Mouse (Mus musculus): ENCODE data around the gene Slc2a6.

The Slc2a6 gene

DNA sequence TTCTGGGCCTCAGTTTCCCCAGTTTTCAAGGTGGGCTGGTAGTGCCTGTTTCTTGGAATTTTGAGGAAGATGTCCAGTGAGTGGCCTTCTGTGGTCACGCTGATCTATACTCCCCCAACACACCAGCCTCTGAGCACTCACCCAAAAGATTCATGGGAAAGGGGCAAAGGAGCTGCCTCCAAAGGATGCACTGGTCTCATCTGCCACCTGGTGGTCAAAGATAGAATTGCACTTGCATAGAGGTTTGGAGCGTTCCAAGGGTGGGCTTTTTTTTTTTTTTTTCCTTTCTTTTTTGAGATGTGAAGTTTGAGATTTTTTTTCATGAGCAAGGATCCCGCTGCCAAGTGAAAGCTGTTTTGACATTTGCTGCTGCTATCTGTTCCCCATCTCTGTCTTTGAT is 10.8 kb upstream of the Slc2a6 start:
- ATAC-seq (ENCODE audit: insufficient number of reproducible peaks, low FRiP score, low TSS enrichment) = 0 out of 2 replicates have a peak, but pooled peaks have one; percentile 33

DNA sequence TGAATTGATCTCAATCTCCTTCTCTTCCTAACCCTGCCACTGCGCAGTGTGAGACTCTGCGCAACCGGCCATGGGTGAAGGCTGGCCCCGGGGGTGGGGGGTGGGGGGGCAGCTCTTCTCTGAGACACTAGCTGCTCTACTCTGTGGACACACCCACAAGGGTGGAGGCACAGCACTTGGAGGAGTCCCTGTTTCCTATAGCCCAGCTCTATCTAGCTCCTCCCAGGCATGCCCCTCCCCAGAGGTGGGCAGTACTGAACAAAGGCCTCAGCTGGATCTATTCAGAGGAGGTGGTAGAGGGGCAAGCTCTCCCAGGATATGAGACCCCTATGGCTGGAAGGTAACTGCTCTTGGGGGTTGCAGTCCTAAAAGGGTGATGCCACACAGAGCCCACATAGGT is 9.2 kb upstream of the Slc2a6 start:
- no peak for ATAC-seq (ENCODE audit: insufficient number of reproducible peaks, low FRiP score, low TSS enrichment)

DNA sequence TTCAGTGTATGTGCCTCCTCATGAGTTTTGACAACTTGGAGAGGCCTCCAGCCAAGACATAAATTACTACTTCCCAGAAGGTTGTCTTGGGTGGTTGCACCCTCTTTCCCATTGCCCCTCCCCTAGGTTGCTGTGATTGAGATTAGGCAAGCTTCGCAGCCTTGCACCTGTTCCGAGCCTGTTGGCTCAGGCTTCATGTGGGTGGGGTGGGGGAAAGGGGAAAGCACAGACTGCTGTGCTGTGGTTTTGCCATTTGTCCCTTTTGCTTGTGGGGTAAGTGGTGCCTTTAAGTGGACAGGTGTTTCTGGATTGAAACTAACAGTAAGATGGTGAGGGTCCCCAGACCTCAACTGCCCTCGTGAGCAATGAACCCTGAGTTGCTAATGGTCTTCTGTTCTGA is 8.2 kb upstream of the Slc2a6 start:
- no peak for ATAC-seq (ENCODE audit: insufficient number of reproducible peaks, low FRiP score, low TSS enrichment)

DNA sequence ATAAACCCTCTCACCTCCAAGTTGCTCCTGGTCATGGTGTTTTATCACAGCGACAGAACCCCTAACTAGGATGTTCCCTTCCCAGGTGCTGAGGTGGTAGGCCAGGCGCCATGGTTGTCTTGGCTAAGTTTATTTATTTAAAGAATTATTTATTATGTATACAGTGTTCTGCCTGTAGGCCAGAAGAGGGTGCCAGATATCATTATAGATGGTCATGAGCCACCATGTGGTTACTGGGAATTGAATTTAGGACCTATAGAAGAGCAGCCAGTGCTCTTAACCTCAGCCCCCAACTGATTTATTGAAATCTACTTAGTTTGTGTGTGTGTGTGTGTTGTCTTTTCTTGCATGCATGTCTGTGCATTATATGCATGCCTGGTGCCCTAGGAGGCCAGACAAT is 4.6 kb upstream of the Slc2a6 start:
- no peak for ATAC-seq (ENCODE audit: insufficient number of reproducible peaks, low FRiP score, low TSS enrichment)

DNA sequence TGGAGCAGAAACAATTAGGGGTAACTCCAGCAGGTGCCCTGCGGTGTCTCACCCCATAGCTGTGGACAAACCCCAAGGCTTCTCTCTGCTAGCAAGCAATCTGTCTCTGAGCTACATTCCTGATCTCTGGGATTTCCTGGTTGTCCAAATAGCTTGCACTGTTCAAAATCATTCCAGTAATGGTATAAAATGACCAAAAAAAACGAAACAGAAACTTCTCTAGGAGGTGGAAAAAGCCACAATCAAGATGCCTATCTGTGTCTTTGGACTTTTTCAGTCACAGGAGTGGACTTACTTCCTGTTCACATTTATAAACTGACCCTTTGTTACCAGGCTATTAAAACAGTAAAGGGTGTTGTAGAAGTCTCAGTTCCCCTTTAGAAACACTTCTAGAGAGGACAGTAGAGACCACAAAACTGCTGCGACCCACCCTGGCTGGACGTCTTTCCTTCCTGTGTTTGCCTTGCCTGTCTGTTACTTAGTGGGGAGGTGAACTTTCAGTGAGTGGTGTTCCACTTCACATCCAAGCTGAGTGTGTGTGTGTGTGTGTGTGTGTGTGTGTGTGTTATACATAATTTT is 728 bp upstream of the Slc2a6 start:
- no peak for ATAC-seq (ENCODE audit: insufficient number of reproducible peaks, low FRiP score, low TSS enrichment)

DNA sequence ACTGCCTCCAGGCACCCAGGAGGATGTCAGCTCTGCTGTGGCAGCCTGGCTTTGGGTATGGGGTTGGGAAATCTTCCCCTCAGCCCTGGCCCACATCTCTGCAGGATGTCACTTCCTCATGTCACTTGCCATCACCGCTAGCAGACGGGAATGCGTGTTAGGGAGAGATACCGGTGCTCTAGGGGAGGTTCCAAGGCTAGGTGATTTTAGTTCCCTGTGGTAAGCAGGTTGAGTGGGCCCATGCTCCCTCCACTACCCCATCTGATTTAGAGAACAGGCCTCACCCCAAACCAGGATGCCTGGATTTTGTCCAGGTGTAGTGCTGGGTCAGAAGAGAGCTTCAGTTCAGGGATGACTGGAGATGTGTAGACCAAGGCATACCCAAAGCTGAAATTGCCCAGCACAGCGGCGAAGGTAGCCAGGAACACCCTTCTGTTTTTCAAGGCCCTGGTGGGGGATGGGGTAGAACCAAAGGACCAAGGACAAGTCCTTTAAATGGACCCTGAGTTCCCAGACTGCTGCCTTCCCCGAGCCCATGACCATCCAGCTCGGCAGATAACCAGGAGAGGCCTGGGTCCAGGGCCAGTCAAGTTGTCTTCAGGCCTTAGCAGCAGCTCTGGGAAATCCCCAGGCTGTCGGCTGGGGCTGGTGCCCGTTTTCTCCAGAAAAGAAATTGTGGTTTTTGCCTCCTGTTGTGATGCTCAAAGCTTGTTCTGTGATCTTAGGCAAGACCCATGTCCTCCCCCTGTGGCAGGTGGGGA is 761 bp downstream of the Slc2a6 start:
- ATAC-seq (ENCODE audit: insufficient number of reproducible peaks, low FRiP score, low TSS enrichment) = no peak

DNA sequence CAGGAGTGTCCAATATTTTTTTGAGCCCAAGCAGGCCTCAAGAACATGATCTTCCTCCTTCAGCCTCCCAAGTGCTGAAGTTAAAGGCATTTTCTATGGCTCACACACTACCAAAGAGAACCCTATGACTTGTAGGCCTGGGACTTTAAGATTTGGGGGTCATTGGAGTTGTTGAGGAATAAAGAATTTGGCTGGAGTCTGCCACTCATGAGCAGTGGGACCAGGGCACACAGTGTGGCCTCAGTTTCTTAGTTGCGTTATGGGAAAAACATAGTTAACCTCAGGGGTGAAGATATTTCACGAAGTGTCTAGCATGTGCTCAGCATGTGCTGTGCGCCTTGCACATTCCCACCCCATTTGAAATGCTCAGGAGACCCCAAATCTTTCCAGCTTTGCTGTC is 1.5 kb downstream of the Slc2a6 start:
- no peak for ATAC-seq (ENCODE audit: insufficient number of reproducible peaks, low FRiP score, low TSS enrichment)

DNA sequence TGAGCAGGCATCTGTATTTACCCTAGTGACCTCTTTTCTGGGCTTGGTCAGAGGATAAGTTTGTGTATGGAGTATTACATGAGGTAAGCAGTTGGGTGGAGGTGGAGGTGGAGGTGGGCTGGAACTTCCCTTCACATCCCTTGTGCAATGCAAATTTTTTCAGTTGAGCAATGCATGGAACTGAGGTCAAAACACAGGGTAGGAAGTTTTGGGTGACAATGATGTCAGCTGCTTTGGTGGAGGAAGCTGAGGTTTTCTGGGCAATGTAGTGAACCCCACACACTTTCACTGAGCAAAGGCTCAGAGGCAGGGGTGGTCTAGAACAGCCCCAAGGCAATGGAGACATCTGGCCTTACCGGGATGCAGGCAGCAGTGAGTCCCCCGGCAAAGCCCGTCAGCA is 2.3 kb downstream of the Slc2a6 start:
- no peak for ATAC-seq (ENCODE audit: insufficient number of reproducible peaks, low FRiP score, low TSS enrichment)

DNA sequence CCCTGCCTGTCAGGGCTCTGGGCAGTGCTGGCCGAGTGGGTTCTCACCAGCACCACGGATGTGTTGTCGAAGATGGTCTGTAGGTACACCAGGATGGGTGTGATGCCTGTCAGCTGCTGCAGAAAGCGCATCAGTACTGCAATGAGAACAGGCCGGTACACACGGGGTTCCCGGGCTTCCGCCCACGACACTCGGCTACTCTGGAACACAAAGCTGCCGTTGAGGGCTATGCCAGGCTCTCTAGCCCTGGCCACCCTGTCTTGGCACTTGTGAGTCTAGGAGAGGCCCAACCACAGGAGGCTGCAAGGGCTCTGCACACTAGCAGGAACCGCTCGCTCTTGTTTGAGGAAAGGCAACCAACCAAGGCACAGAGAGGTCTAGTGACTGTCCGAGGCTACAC is 3.7 kb downstream of the Slc2a6 start:
- ATAC-seq (ENCODE audit: insufficient number of reproducible peaks, low FRiP score, low TSS enrichment) = no peak

DNA sequence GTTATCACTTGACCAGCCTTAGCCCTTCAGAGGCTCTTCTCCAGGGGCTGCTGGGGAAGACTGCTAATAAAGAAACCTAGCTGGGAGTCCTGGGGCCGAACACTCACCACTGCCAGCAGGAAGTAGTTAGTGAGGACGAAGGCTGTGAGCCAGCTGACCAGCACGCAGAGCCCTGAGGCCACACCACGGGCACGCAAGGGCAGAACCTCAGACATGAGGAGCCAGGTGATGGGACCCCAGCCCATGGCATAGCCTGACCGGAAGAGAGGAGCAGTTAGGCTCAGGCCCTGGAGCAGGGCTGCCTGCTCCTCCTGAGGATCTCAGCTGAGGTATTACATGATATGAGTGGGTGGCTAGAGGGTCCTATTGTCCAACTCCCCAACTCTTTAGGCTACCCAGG is 5.2 kb downstream of the Slc2a6 start:
- no peak for ATAC-seq (ENCODE audit: insufficient number of reproducible peaks, low FRiP score, low TSS enrichment)

DNA sequence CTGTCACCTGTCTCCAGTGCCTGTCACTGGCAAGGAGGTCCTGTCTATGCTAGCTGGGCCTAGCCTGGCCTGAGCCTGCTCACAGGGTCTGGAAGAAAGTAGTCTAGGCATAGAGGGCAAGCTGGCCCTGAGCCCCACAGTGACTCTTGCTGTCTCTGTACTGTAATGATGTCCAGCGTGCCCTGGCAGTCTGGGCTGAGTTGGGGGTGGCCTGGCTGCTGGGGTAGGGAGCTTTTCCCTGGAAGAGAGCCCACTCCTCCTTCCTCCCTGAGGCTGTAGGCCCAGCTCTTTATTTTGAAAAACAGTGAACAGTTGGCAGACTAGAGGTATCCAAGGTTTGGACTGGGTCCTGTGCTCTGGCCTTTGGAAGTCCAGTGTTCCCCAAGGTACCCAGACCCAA is 6.7 kb downstream of the Slc2a6 start:
- ATAC-seq (ENCODE audit: insufficient number of reproducible peaks, low FRiP score, low TSS enrichment) = no peak

DNA sequence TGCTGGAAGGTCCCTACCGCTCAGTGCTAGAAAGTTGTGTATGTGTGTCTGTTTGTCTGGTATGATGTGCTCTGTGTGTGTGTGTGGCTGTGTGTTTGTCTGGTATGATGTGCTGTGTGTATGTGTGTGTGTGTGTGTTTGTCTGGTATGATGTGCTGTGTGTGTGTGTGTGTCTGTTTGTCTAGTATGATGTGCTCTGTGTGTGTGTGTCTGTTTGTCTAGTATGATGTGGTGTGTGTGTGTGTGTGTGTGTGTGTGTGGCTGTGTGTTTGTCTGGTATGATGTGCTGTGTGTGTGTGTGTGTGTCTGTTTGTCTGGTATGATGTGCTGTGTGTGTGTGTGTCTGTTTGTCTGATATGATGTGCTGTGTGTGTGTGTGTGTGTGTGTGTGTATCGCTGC is 8.3 kb downstream of the Slc2a6 start:
- no peak for ATAC-seq (ENCODE audit: insufficient number of reproducible peaks, low FRiP score, low TSS enrichment)

DNA sequence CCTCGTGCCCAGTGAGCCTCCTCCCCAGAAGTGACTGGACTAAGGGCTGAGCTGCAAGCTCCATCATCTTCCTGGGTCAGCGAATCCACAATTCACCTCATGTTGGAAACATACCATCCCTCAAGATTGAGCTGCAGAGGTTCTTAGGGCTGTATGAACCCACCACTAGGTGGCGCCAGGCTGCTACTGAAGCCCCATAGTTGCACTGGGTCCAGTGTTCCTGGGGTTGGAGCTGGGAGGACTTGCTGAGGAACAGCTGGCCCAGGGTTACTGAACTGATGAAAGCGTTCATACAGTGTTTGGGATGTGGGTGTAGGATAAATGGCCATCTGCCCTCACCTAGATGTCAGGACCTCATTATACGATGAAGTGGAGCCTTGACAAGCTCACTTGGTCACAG is 10.0 kb downstream of the Slc2a6 start:
- no peak for ATAC-seq (ENCODE audit: insufficient number of reproducible peaks, low FRiP score, low TSS enrichment)

DNA sequence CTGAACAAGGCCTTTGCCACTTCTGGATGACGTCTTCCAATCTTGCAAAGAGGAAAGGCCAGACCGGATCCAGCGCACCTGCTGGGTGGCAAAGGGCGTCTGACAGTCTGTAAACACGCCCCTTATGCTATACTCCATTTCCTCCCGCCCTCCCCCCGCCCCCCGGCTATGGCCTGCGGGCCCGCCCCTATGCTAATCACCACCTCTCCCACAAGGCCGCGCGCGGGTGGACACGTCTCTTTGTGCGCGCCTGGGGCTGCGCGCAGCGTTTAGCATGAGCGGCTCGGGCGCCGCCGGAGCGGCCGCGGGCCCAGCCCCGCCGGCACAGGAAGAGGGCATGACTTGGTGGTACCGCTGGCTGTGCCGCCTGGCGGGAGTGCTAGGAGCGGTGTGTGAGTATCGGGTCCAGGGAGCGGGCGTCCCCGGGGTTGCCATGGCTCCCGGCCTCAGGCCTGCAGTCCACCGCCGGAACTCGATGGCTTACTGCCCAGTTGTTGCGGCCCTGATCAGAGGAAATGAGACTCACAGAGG is 18.0 kb downstream of the Slc2a6 start, which contains the start of gene Cacfd1:
Gene Cacfd1, plus strand, starts transcription at position 213 of the 531 bp plus-strand sequence.
- ATAC-seq (ENCODE audit: insufficient number of reproducible peaks, low FRiP score, low TSS enrichment) = peak; percentile 82

DNA sequence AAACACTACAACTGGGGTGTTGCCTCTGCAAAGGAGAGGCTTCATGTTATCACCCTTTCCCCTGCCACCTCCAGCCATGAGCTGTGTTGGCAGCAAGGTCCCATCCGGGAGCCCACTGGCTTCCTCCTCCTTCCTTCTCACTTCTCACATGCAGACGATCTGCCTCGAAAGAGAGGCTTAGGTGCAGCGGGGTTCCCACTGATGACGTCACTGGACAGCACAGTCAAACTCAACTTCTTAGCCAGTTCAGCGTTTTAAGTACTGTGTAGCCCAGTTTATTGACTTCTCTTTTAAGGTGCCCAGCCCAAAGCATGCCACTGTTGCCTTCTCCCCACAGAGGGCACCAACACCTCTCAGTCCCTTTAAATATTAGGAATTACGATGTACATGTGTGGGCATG is 20.1 kb downstream of the Slc2a6 start:
- ATAC-seq (ENCODE audit: insufficient number of reproducible peaks, low FRiP score, low TSS enrichment) = no peak

DNA sequence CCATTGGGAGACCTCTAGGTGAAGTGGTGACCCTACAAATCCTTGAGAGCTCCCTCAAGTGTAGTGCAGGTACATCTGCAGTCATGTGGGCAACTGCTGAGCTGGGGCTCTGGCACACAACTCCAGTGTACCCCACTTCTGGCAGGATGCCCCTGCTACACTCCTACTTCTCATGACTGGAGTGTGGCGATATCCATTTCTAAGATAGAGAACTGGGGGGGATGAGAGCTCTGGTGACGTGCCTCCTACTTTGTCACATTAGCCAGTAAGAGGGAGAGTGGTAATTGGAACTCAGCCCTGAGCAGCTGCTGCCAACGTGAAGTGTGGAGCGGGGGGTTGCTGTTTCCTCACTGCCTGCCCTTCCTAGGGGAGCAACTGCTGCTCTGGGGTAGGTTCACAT is 21.5 kb downstream of the Slc2a6 start:
- no peak for ATAC-seq (ENCODE audit: insufficient number of reproducible peaks, low FRiP score, low TSS enrichment)

DNA sequence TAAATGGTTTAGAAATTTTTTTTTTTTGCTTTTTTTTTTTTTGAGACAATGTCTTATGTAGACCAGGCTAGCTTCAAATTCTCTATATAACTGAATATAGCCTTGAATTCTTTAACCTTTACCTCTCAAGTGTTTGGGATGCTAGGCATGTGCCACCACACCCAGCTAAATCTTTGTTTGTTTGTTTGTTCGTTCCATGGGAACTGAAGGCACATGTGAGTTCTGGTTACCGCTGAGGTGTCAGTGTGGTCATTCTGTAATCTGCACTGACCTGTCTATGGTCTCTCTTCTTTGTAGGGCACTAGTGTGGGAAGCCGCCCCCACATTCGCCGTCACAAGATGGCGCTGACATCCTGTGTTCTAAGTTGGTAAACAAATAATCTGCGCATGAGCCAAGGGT is 29.8 kb downstream of the Slc2a6 start:
- ATAC-seq (ENCODE audit: insufficient number of reproducible peaks, low FRiP score, low TSS enrichment) = no peak

DNA sequence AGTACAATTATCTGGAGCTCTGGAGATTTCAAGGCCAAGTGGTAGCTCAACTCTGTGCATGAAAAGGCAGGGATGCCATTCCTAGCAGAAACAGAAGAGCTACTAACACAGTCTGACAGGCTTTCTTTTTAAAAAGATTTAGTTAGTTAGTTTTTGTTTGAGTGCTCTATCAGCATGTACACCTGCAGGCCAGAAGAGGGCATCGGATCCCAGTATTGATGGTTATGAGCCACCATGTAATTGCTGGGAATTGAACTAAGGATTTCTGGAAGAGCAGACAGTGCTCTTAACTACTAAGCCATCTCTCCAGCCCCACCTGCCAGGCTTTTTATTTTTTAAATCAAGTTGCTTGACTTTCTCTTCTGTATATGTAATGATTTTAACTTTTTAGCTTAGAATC is 30.3 kb downstream of the Slc2a6 start:
- no peak for ATAC-seq (ENCODE audit: insufficient number of reproducible peaks, low FRiP score, low TSS enrichment)

DNA sequence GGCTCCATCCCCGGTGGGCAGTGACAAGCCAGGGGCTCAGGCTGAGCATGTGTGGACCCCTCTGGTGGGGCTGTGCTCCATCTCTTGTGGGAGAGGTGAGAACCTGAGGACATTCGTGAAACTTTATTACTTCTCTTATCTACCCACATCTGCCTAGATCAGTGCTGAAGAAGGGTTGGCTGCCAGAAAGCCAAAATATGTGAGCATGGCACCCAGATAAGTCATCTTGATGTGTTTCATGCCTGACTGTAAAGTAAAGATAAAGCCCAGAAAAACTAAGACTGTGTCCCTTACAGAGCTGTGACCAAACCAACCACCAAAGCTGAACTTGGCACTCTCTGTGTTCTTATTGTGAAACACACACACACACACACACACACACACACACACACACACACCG is 33.9 kb downstream of the Slc2a6 start:
- ATAC-seq (ENCODE audit: insufficient number of reproducible peaks, low FRiP score, low TSS enrichment) = no peak

DNA sequence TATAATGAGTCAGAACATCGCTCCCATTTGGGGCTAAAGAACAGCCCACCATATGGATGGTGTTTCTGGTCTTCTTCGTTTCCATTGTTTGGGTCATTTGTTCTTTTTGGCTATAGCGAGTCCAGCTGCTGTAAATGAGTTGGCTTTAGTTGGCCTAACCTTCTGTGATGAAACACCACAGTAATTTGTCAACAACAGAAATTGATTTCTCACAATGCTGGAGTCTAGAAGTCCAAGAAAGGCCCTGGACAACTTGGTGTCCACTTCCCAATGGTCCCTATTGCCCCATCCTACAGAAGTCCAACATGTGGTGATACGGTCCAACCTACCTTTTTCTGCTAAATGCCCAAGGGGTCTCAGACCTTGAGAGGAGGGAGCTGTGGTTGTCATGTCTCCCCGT is 43.2 kb downstream of the Slc2a6 start:
- ATAC-seq (ENCODE audit: insufficient number of reproducible peaks, low FRiP score, low TSS enrichment) = no peak

DNA sequence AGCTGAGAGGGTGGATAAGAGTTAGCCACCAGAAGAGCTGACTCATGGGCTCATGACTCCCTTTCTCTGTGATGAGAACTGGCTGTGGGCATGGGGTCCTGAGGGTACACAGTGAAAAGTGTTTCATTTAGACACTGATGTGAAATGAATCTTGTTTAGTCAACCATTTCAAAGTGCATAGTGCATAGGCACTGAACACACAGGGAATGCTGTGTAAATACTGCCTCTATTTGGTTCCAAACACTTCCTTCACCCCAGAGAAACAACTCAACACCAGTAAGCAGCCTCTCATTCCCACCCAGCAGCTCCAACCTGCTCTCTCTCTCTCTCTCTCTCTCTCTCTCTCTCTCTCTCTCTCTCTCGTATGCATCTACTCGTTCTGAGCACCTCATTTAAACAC is 43.6 kb downstream of the Slc2a6 start:
- ATAC-seq (ENCODE audit: insufficient number of reproducible peaks, low FRiP score, low TSS enrichment) = no peak

DNA sequence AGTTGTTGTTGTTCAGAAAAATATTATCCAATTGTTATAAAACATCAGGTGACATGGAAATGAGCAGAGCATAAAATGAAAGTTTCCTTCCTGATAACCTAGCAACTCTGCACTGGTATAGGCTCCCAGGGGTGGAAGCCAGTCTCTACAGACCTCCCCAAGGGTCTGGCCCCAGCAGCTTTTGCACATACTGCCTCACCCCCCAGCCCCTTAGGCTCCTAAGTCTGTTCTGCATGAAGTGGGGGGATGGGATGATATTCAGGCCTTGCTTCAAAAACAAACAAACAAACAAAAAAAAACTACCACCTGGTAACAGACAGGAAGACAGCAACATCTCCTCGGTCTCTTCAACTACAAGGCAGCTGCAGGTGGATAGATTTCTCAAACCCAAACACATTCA is 47.4 kb downstream of the Slc2a6 start:
- no peak for ATAC-seq (ENCODE audit: insufficient number of reproducible peaks, low FRiP score, low TSS enrichment)

Measured in cerebellum, adult (tissue).